Mouse (Mus musculus) liver, postnatal 0 days (tissue): ENCODE measurements at regions not wholly inside any gene's neighbourhood (a gene's known extent, or its start where the extent isn't known, plus 50 kb on each side); places are given as distances from the start of the nearest gene placed in this dataset.

Experiments used
- CTCF ChIP-seq: sonication (generic); IDR thresholded peaks from 2 replicates; pipeline ENCODE4 v1.5.1; 2016; ENCODE audit warnings: antibody characterized with exemption, low read depth
- EP300 ChIP-seq: IDR thresholded peaks from 2 replicates; pipeline ENCODE4 v1.6.1; 2016; ENCODE audit warnings: antibody characterized with exemption, low read depth, mild to moderate bottlenecking

GRCm38 (mm10) chr15:50078246-50078645 lies 3806.5 kb upstream of the Gm7489 start:
- TF ChIP-seq CTCF (no peak), EP300 (no peak)
